Mouse (Mus musculus) left cerebral cortex, postnatal 36 days (tissue): Measurements from ENCODE around the gene Fbxw18. TPM values are rescaled to one million over a fixed set of nuclear protein-coding genes. Genes with fewer than 3 reads are reported as not detected.
"Not testable (repeated sequence)": the region's sequence is repeated elsewhere in the genome, so short reads cannot be mapped to it uniquely, and the experiment has no call there.

ENCODE experiments used
- DNase-seq, 2 experiments: peaks; one replicate each; pipeline ENCODE4 v3.0.0; 2021 to 2022; ENCODE audit warnings: low spot score in 2 of 2, mixed read lengths in 1 of 2
- intact Hi-C: fragments of 180-260 bp; cut with DNase I; formaldehyde crosslinking; loops from one replicate; pipeline ENCODE4 v1.15.1; 2025
- total RNA-seq, 2 experiments: library from RNA; stranded (reverse); gene quantifications; 2 replicates each; pipeline ENCODE4 v1.2.3; 2021

The Fbxw18 gene
- total RNA-seq, result not detected

DNA sequence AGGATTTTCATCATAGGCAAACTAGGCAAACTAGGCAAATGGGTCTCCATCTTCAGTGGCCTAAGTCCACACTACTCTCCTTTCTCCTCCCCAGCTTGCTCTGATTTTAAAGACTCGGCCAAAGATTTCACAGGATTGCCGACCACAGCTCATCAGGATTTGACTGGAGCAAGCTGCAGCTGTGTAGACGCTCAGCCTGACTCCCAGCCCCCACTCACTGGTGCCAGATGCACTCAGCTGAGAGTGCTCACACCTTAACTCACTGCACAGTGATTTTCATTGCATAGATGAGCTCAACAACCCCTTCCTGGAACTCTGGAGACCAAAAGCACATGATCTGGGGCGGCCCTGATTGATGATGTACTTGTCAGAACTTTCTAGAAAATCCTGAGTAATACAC is at the start of gene Fbxw18:
Fbxw18 (minus strand) TSS at position 101 of the 400 bp plus-strand sequence.
- intact Hi-C loops, result not testable (repeated sequence)

DNA sequence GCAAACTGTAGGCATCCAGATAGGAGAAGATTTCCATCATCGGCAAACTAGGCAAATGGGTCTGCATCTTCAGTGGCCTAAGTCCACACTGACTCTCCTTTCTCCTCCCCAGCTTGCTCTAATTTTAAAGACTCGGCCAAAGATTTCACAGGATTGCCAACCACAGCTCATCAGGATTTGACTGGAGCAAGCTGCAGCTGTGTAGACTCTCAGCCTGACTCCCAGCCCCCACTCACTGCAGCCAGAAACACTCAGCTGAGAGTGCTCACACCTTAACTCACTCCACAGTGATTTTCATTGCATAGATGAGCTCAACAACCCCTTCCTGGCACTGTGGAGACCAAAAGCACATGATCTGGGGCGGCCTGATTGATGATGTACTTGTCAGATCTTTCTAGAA is 43.5 kb upstream of the Fbxw18 start, which contains the start of gene Fbxw26:
Fbxw26 (minus strand) TSS at position 101 of the 400 bp plus-strand sequence.
- intact Hi-C loops, DNase-seq: not testable (repeated sequence)

More for the DNA sequence above, at the start of gene Fbxw18:
- DNase-seq, result not testable (repeated sequence)

DNA sequence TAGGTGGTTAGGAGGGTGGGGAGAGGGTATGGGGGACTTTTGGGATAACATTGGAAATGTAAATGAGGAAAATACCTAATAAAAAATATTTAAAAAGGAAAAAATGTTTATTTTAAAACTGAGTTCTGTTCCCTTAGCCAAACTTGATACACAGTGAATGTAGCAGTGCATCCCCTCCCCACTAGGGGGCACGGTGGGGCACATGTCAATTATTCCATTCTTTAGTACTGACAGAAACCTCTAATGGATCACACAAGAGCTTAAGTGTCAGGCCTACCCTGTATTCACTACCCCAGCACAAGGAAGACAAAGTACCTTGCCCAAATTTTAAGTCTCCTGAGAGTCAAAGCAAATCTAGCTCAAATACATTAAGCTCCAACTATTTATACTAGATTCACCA is 17.2 kb downstream of the Fbxw18 start:
- intact Hi-C loops, result no loop called here
- DNase-seq, result no peak

DNA sequence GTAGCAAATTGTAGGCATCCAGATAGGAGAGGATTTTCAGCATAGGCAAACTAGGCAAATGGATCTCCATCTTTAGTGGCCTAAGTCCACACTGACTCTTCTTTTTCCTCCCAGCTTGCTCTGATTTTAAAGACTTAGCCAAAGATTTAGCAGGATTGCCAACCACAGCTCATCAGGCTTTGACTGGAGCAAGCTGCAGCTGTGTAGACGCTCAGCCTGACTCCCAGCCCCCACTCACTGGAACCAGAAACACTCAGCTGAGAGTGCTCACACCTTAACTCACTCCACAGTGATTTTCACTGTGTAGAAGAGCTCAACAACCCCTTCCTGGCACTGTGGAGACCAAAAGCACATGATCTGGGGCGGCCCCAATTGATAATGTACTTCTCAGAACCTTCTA is 37.9 kb downstream of the Fbxw18 start, which contains the start of gene Fbxw25:
Fbxw25 (minus strand) TSS at position 101 of the 400 bp plus-strand sequence.
- intact Hi-C loops, DNase-seq: not testable (repeated sequence)

Other genes with a start within 250 kb of the Fbxw18 start
- gene Fbxw19, start 206.8 kb downstream of the Fbxw18 start, total RNA-seq, result not detected
- gene Fbxw15, start 134.4 kb downstream of the Fbxw18 start, total RNA-seq, result not detected
- not detected for gene Fbxw24, start 76.6 kb downstream of the Fbxw18 start, total RNA-seq
- gene Fbxw25, start 38.0 kb downstream of the Fbxw18 start, total RNA-seq, result not detected
- gene Fbxw26, start 43.4 kb upstream of the Fbxw18 start, total RNA-seq, result not detected
- gene Fbxw27, start 88.0 kb upstream of the Fbxw18 start, total RNA-seq, result not detected
- gene Spink8, start 109.6 kb upstream of the Fbxw18 start, total RNA-seq, result 1 to 10 TPM in 1 of 2 experiments, not detected in 1; 5.7 TPM
- 1 to 10 TPM; 8.0 to 9.5 TPM for gene Nme6, start 130.0 kb upstream of the Fbxw18 start, total RNA-seq
- not detected for gene Camp, start 146.9 kb upstream of the Fbxw18 start, total RNA-seq
- 1 to 10 TPM; 4.6 to 5.0 TPM for gene Cdc25a, start 172.9 kb upstream of the Fbxw18 start, total RNA-seq
- gene Map4, start 228.8 kb upstream of the Fbxw18 start, total RNA-seq, result 100 to 1,000 TPM; 353 to 398 TPM